Mouse (Mus musculus) MEL (cell line): Measurements from ENCODE around the gene Tfdp2.

Source experiments
- CTCF ChIP-seq, 3 experiments: IDR thresholded peaks in 2 of 3; conservative IDR thresholded peaks in 1 of 3; 2 replicates each; pipeline ENCODE4 v1.5.1; 2011 to 2012; ENCODE audit warnings: low read length in 3 of 3, low read depth in 2 of 3, mild to moderate bottlenecking in 2 of 3, improper control_type of control experiment in 1 of 3, inconsistent platforms in 1 of 3, mixed read lengths in 1 of 3, moderate library complexity in 1 of 3; ENCODE audit not compliant: control insufficient read depth in 1 of 3, insufficient read depth in 1 of 3, poor library complexity in 1 of 3, severe bottlenecking in 1 of 3
- EP300 ChIP-seq, 2 experiments: IDR thresholded peaks; 2 replicates each; pipeline ENCODE4 v1.6.1; 2011; ENCODE audit warnings: improper control_type of control experiment in 2 of 2, low read length in 2 of 2, low read depth in 1 of 2, mild to moderate bottlenecking in 1 of 2
- GABPA ChIP-seq: IDR thresholded peaks from 2 replicates; pipeline ENCODE4 v1.6.1; 2012; ENCODE audit warnings: low read depth, mild to moderate bottlenecking, inconsistent platforms, low read length, improper control_type of control experiment, moderate library complexity
- USF2 ChIP-seq, 2 experiments: IDR thresholded peaks; 2 replicates each; pipeline ENCODE4 v1.6.1; 2011 to 2012; ENCODE audit warnings: improper control_type of control experiment in 2 of 2, low read length in 2 of 2, borderline replicate concordance in 1 of 2, inconsistent platforms in 1 of 2, low read depth in 1 of 2, mild to moderate bottlenecking in 1 of 2; ENCODE audit not compliant: insufficient read depth in 1 of 2

DNA sequence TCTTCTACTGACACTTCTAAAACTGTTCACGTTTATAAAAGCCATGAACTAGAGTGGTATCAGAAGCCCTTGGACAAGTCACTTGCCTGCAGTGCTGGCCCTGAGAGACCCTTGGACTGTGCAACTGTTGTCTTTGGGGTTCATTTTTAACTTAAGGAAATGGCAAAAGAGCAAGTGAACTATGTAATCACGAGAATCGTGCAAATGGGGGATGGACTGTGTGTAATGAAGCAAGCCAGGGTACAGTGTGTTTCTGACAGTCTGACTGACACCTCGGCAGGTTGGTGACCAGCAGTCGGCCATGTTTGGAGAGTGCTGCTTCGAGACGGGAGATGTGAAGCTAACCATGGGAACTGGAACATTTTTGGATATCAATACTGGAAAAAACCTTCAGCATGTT is 43.3 kb upstream of the Tfdp2 start:
- no peak for TF ChIP-seq USF2 (IDR thresholded peaks at IDR 0.05; ENCODE audit: borderline replicate concordance in 1 of 2, insufficient read depth in 1 of 2, low read depth in 1 of 2, low read length in 2 of 2)
- TF ChIP-seq EP300 (IDR thresholded peaks at IDR 0.05; ENCODE audit: low read depth in 1 of 2, low read length in 2 of 2): no peak
- no peak for TF ChIP-seq GABPA
- no peak for TF ChIP-seq CTCF (IDR thresholded peaks at IDR 0.05 in 2 of 3, conservative IDR thresholded peaks at IDR 0.05 in 1 of 3; ENCODE audit: control insufficient read depth in 1 of 3, insufficient read depth in 1 of 3, low read depth in 2 of 3, low read length in 3 of 3, poor library complexity in 1 of 3, severe bottlenecking in 1 of 3)
